Mouse (Mus musculus): Measurements from ENCODE around the gene Slc7a14.

Slc7a14 gene

GRCm38 (mm10) chr3:31208458-31208994 lies 101.7 kb downstream of the Slc7a14 start:
- in situ Hi-C loops (cut with MboI, MseI), result no loop called here

- in situ Hi-C loops (cut with MboI, MseI), result no loop called here
These were observed 102.1 kb downstream of the Slc7a14 start for GRCm38 (mm10) chr3:31208046-31208445.

- in situ Hi-C loops (cut with MboI, MseI), result no loop called here
These were observed 105.0 kb downstream of the Slc7a14 start for GRCm38 (mm10) chr3:31205167-31205566.

GRCm38 (mm10) chr3:31203947-31204346 lies 106.2 kb downstream of the Slc7a14 start:
- in situ Hi-C loops (cut with MboI, MseI), result no loop called here

- in situ Hi-C loops (cut with MboI, MseI), result no loop called here
These were observed 110.9 kb downstream of the Slc7a14 start for GRCm38 (mm10) chr3:31199162-31199877.

- in situ Hi-C loops (cut with MboI, MseI), result no loop called here
These were observed 118.8 kb downstream of the Slc7a14 start for GRCm38 (mm10) chr3:31191402-31191801.

GRCm38 (mm10) chr3:31190342-31190741 lies 119.8 kb downstream of the Slc7a14 start:
- in situ Hi-C loops (cut with MboI, MseI), result no loop called here

- in situ Hi-C loops (cut with MboI, MseI), result no loop called here
These were observed 143.8 kb downstream of the Slc7a14 start for GRCm38 (mm10) chr3:31166365-31166871.

- in situ Hi-C loops (cut with MboI, MseI), result no loop called here
These were observed 144.4 kb downstream of the Slc7a14 start for GRCm38 (mm10) chr3:31165803-31166202.

- in situ Hi-C loops (cut with MboI, MseI), result no loop called here
These were observed 147.3 kb downstream of the Slc7a14 start for GRCm38 (mm10) chr3:31162860-31163259.

- in situ Hi-C loops (cut with MboI, MseI), result no loop called here
These were observed 148.8 kb downstream of the Slc7a14 start for GRCm38 (mm10) chr3:31161336-31161735.

- in situ Hi-C loops (cut with MboI, MseI), result no loop called here
These were observed 150.1 kb downstream of the Slc7a14 start for GRCm38 (mm10) chr3:31160046-31160445.

- in situ Hi-C loops (cut with MboI, MseI), result no loop called here
These were observed 152.4 kb downstream of the Slc7a14 start for GRCm38 (mm10) chr3:31157776-31158175.

GRCm38 (mm10) chr3:31156126-31156525 lies 154.1 kb downstream of the Slc7a14 start:
- in situ Hi-C loops (cut with MboI, MseI), result no loop called here

Measured in T-helper 2 cell (primary cell).